ENCODE assay signal across 18 mouse cellular contexts in the genomic region with DNA sequence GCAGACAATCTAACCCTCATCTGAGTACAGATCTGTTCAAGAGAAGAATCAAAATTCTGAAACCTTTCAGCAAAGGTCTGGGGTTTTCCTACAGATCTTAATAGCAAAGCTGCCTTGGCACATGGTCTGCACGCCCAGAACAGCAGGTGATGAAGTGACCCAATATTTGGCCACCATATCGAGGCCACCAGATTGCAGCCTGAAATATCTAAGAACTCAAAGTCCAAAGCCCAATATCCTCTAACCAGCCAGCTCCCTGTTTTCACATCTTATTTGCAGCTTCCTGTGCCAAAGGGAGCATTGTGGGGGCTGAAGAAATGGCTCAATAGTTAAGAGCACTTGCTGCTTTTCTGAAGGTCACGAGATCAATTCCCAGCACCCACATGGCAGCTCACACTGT. TPM values are rescaled to one million over a fixed set of nuclear protein-coding genes. Genes with fewer than 3 reads are reported as not detected.
"Had no signal": no experiment of that assay in that cellular context is flagged by ENCODE, and none has a peak within 500 bp of the region (broad histone marks: within the 10 kb centered on the region; RNA-seq: fewer than 3 reads in every experiment).

No protein-coding gene starts in this region.

- H3K27ac ChIP-seq: limb, embryonic 15.5 days; liver, embryonic 14.5 days; midbrain, embryonic 10.5 days; neural tube, embryonic 12.5 days; stomach, embryonic 15.5 days had no signal

- H3K36me3 ChIP-seq: limb, embryonic 15.5 days; midbrain, embryonic 10.5 days; neural tube, embryonic 12.5 days; stomach, embryonic 15.5 days had no signal

- H3K9me3 ChIP-seq: limb, embryonic 15.5 days; midbrain, embryonic 10.5 days; neural tube, embryonic 12.5 days; stomach, embryonic 15.5 days had no signal

- H3K4me1 ChIP-seq: limb, embryonic 15.5 days; midbrain, embryonic 10.5 days; neural tube, embryonic 12.5 days; stomach, embryonic 15.5 days had no signal

- H3K4me3 ChIP-seq: limb, embryonic 15.5 days; midbrain, embryonic 10.5 days; neural tube, embryonic 12.5 days; stomach, embryonic 15.5 days had no signal

- H3K4me2 ChIP-seq: limb, embryonic 15.5 days; neural tube, embryonic 12.5 days; stomach, embryonic 15.5 days had no signal

- DNase-seq: kidney, postnatal 10 days; kidney, postnatal 4 days; lung, adult 18-20 months; lung, postnatal 36 days; midbrain, embryonic 14.5 days; retina, postnatal 1 day; right cerebral cortex, postnatal 4 days; spleen, adult 18-20 months; thymus, postnatal 36 days had no signal

- H3K9ac ChIP-seq: limb, embryonic 15.5 days; liver, embryonic 14.5 days; neural tube, embryonic 12.5 days; stomach, embryonic 15.5 days had no signal

- H3K27me3 ChIP-seq: limb, embryonic 15.5 days; neural tube, embryonic 12.5 days; stomach, embryonic 15.5 days had no signal

RNA-seq across cellular contexts. Expression of a gene that starts 52.8 kb away (rescaled TPM):
- total RNA-seq: megakaryocyte progenitor cell, adult 5-6 weeks; monocyte, adult 5-6 weeks; neutrophil, adult 5-6 weeks had no signal
- polyA plus RNA-seq: liver, embryonic 14.5 days; thymus, postnatal 0 days had no signal
